Mouse (Mus musculus) heart, adult 11 months (tissue): ENCODE measurements around the gene Adam22.

Experiments used
- DNase-seq: peaks from one replicate; pipeline ENCODE4 v3.0.0; 2022

Adam22 gene

DNA sequence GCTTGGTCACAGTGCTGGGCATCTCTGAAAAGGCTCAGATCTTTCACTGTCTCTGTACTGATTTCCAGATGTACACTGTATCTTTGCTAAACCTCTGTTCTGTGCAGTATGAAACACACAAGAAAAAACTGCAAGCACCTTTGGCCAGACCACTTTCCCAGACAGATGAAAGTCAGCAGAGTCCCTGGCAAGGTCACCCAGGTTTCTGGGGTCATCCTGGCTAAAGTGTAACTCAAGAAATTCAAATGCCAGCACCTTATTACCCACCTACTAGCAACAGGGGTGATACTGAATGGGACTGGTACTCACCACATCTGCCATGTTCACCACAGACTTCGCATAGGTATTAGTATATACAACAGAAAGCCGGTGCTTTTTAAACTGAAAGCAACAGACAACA lies 221.8 kb downstream of the Adam22 start:
- DNase-seq, result peak; percentile 53

DNA sequence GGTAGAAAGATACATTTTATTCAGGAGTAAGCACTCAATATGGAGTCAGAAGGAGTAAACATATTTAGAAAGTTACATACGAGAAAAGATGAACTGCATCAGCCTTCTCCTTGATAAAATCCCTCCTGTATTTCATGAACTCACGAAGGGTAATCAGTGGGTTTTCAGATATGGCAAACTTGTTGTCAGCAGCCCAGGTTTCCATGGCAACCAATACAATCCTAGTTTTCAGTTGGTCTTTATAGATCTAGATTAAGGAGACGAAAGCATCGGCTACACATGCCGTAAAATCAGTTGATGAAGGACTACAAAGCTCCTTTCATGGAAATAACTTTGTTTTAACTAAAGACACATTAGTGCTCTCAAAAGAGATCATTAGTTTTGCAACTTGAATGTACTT lies 222.5 kb downstream of the Adam22 start:
- DNase-seq, result no peak

DNA sequence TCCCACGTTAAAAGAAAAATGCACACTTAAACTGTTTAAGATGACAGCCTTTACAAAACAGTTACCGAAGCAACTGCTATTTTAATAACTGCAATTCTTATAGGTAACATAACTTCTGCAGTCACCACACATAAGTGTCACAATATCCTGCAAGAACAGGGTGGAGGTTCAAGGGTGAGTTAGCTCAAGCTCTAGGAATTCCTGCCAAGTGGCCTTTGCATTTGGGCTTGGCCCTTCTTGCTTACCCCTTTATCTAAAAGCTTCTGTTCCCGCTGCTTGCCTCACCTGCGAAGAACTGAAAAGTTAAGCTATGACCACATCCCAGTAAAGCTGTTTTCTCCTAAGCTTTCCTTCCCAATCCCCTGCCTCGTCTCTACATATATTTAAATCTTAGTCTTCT lies 235.4 kb downstream of the Adam22 start:
- no peak for DNase-seq

DNA sequence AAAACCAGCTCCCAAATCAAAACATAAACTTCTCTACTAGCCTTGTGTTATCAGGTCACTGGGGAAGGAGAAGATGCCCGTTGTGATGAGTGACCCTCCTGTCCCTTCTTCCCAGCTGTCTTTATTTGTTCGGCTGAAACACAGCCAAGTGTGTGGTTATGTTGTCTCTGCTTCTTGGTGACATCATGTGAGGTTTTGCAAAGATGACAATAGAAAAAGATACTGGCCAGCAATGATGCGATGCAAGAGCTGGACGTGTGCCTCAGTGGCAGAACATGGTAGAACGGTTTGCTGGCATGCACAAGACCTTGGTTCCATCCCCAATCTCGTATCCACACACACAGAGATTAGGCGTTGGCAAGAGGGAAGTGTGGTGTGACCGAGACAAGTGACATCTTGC lies 236.0 kb downstream of the Adam22 start:
- peak; percentile 48 for DNase-seq

DNA sequence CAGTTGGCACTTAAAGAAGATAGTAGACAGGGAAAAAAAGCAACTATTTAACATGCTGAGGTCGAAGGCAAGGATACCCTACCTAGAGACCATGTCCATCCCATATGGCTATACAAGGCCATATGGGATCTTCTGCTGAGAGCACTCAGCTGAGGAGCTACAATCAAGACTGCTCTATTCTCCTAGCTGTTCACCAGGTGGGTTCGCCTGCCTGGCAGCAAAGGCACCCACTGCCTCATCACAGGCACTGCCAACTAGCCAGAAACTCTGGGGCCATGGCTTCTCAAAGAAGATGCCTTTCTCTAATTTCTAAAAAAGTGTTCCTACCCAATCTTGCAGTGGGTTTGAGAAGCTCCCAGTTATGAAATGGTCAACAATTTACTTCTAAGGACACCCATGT lies 238.2 kb downstream of the Adam22 start:
- no peak for DNase-seq

DNA sequence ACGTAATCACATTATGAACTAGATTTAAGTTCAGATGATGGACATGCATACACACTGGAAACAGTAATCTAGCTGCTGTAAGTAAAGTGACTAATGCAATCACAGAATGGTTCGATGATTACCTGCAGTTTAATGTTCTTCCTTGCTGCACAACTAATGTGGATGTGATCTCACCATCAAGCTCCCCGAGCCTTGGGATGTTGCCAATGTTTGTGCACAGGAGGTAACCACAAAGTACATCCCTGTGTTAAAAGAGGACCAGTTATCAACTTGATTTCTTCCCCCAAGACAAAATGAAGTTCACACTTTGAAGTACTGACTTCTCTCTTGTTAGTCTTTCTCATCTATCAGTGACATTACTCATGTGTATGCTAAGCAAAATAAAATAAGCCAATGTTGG lies 247.0 kb downstream of the Adam22 start:
- peak; percentile 36 for DNase-seq

DNA sequence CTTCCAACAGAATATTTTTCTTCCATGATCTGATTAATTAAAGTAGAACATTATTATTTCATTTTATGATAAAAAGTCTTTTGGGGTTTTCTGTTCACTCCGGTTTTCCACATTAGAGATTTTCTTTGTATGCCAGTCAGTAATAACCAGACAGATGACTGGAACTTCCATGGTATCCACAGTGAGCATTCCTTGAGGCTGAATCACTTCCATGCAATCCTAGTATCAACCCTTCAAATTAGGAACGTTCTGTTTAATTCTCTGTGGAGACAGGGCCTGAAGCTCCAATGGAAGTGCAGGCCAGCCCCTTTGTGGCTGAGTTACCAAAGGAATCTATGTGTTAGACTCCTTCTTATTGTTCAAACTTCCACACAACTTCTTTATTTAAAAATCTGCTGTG lies 247.9 kb downstream of the Adam22 start:
- DNase-seq, result no peak

DNA sequence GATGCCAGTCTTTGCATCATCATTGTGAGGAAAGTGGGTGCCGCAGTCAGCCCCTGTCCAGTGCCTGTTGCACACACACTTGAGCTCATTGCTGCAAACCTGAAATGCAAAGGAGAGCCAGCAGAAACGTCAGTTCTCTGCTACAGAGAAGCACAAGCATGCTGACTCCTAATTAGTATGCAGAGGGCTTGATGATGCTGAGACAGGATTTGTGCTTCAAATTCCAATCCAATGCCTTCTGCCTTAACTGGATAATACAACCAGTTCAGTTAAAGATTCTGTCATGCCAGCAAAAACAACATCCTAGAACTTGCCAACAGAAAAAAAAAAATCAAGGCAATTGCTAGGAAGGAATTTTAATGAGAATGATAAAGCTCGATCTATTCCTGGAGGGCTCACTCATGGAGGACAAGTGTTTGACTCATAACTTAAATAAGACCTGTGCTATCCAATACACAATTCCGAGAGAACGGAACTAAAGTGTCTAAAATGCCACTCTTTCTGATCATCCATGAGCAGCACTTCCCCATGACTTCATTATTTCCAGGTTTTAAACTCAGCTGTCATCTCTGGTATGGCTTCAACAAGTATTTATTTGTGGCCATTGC lies 251.3 kb downstream of the Adam22 start:
- DNase-seq, result no peak

DNA sequence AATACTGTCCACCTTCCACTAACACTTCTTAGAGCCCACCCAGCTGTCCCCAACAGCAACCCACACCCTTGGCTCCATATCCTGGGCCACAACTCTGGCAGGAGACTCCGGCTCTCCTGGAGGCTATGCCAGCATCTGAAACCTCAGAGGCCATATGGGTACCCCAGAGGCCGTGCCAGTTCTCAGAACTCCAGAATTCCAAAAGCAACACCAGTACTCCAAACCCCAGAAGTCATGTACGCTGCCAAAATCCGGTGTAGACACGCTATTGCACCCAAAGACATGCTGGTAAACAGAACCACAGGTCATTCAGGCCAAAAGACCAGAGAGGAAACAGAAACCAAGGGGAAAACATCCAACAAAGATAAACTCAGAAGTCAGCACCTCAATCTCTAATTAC lies 255.7 kb downstream of the Adam22 start:
- DNase-seq, result no peak

DNA sequence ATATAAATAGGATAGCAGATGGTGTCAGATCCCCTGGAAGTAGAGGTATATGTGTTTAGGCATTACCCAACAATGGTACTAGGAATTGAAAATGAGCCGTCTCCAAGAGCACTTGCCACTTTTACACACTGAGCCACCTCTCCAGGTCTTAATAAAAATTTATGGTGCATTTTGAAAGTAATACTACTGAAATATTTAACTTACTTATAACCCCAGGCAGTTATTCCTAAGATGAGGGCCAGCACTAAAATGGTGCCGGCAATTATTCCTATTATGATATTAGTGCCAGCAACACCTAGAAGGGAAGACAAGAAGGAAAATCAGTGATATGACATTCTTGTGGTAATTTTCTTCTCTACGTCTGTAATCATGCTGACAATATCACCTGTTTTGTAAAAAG lies 256.3 kb downstream of the Adam22 start:
- DNase-seq, result no peak

DNA sequence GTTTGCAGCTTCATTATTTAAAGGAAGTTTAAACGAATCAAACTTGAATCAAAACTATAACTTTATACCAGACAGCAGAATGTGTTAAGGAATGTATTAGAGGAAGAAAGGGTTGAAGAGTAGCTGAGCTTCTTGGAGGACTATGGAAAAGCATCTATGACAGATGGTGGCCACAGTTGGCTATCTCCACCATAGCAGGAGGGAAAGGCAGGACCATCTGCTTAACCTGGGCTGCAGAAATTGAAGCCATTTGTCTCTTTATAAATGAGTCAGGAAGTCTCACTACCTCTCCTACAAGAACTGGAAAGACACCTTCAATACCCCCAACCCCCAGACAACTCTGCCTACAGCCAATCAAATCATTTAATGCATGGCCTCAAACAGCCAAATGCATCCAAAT lies 272.3 kb downstream of the Adam22 start:
- DNase-seq, result no peak

DNA sequence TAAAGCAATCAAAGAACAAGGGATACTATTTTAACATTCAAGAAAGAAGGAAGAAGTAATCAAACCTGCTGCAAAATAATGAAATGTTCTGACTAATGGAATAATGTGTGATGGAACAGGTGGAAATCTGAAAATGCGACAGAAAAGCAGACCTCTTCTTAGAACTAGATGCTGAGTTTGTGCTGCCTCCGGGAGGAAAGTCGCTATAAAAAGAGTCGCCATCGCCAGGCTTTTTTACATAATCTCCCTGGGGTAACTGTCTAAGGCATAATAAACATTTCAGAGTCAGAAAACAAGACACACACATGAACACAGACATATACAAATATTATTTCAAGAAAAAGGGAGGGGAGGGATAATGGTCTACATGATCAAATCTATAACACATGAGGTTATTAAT lies 273.0 kb downstream of the Adam22 start:
- DNase-seq, result peak; percentile 10

DNA sequence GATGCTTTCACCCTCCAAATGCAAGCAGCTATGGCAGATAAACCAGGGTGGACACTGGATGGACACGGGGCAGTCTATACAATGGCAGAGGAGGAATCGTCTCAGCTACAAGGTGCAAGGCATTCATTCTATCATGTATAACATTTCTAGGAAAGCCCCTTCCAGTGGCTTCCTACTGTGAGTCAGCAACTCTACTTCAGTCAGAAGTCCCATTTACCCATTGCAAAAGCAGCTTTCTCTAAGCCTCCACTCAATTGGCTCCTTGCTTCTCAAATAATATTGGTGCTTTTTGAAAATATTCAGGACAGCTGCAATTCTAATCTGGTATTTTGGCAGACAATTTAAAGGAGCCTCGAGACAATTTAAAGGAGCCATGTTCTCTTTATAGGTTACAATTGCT lies 279.8 kb downstream of the Adam22 start:
- no peak for DNase-seq

DNA sequence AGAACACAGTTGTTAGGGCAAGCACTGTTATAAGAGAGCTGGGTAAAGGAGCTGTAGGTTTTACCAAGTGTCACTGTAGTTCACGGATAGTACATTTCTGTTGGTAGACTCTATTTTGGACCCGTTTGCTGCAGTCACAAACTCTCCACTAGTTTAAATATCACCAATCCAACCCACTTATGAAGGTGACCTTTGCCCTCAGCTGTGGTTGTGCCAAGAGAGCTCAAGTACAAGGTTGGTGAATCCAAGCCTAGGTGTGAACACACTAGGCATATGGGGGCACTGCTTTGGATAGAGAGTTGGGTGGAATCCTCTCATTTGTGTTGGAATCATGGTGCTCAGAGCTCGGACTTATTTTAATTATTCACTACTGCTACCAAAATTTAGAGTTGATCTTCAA lies 282.3 kb downstream of the Adam22 start:
- DNase-seq, result no peak

DNA sequence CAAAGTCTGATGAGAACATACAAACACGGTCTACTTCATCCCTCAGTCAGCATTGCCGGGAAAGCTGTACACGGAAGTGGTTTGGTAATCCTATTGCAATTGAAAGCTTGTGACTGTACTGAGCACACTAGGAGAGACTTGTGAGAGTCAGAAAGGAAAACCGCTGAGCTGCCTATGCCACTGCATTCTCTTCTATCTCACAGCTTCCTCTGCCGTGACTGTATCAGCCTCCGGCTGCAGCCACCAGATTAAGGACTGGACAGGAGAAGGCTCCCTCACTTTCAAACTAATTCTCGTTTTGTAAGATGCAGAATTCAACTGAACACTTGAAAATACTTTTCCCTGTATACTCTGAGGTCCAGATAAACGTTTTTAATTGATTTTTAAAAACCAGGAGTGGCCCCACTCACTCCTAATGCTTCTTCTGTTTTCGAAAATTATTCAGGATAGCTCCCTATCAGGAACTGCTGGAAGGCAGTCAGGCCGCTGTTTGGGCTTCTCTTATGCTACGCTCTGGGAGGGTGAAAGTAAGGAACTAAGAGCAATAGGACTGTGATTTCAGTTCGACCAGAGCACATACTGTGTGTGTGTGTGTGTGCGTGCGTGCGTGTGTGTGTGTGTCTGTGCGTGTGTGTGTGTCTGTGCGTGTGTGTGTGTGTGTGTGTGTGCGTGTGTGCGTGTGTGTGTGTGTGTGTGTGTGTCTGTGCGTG lies 285.0 kb downstream of the Adam22 start:
- DNase-seq, result peak; percentile 55

DNA sequence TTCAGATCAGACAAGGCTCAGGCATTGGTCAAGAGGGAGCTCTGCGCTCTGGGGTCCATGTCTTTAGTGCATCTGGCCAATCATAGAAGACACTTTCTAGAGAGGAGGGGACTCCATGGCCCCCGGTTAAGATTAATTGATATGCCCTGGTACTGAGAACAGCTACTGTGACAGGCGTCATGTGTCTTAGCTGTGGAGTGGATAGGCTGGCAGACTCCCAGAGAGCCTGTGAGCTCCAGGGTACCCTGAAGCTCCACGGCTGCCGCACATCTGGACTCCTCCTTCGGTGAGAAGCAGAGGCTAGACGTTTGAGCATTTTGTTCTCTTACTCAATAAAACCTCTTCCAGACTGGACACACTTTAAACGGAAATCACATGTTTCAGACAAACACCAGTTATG lies 290.5 kb downstream of the Adam22 start:
- peak; percentile 57 for DNase-seq

DNA sequence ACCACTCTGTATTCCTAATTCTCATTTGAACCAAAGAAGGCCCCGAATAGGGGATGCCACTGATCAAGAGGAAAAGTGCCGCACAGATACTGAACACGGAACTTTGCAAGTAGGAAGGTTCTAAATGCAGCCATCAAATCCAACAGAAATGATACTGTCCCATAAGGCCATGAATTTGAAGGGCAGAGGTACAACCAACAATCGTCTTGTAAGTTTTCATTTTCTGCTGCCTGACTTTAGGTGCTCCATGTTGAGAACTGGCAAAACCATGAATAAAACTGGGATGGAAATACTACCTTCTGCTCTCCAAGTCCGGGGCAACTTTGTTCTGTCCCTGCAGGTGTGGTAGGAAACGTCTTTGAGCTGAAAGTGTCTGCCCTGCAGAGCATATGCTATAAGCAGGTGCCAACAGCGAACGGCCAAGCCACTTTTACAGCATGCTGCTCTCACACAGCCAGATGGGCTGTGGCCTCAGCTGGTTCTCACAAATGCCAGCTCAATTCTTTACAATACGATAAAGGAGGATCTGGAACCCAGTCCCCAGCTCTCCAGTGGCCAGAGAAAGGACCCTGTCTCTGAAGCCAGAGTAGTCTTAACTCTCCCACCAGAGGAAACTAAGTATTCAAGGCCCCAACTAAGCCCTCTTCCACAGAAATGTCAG lies 293.9 kb downstream of the Adam22 start:
- DNase-seq, result peak; percentile 72

DNA sequence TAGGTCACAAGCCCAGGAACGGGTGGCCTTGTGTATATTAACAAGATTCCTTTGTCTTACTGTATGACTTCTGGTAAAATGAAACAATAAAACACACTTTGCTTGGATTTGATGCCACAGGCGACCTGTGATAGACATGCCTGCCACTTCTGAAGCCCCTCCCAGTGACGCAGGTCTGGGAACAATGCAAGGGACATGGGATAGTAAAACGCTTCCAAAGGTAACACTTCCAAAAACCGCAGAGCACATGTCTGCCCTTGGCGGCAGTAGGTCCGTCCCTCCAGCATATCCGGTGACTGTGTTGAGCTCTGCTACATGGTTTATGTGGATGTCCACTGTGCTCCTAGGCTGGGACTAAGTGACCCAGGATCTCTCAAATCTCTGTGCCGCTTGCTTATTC lies 294.6 kb downstream of the Adam22 start:
- DNase-seq, result peak; percentile 75

DNA sequence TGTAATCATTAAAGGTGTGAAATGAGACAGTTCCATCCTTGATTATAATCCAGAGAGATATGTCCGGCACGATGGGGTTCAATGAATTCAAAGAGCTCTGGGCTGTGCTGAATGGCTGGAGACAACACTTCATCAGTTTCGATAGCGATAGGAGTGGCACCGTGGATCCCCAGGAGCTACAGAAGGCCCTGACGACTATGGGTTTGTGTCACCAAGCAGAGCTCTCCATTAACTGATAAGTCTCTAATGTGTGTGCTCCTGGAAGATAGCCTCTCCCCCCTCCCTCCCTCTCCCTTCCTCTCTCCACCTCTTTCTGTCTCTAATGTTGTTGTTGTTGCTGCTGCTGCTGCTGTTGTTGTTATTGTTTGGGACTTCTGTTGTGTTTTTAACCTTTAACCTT lies 304.8 kb downstream of the Adam22 start:
- DNase-seq, result no peak

DNA sequence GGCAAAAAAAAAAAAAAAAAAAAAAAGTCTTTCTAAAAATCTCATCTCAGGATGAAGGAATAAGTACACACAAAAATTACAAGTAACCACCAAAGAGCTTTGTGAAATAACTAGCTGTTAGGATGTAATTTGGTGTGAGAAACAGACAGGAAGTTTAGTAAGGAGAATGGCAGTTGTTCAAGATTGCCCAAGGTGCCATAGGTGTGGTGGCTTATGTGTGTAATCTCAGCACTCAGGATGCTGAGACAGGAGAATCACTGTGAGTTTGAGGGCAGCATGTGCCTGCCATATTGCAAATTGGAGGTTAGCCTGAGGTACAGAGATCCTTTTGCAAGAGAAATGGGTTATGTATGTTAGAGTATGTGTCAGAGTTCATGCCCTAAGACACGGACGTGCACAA lies 305.5 kb downstream of the Adam22 start:
- DNase-seq, result no peak

DNA sequence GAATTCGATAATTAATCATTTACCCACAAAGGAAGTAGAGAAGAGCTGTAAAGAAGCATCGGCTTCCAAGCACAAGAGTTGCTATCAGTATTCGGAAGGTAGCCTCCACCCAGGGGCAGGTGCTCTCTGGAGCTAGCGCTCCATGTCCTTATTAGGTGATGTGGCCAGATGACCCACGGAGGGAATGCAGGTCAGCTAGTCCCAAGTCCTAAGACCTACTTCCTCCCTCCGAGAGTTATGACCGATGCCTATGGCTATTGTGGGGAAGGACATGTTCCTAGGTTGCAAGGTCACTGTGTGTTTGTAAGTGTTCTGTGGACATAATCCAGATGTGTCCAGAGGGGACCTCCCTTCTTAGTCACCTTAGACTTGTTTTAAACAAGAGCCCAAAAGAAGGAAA lies 309.9 kb downstream of the Adam22 start:
- peak; percentile 92 for DNase-seq

DNA sequence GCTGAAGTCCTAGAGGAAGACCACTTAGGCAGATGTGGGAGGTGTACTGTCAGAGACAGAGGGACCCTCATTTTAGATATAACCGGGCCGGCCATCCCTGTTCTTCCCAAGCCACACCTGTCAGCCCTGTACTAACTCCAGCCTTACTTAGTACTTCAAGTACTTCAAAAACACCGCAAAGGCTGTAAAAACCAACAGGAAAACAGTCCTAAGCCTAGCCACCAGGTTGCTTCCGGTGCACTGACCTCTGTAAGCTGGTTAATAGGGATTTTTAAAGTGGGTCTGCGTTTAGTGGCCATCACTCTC lies 311.0 kb downstream of the Adam22 start:
- DNase-seq, result no peak

DNA sequence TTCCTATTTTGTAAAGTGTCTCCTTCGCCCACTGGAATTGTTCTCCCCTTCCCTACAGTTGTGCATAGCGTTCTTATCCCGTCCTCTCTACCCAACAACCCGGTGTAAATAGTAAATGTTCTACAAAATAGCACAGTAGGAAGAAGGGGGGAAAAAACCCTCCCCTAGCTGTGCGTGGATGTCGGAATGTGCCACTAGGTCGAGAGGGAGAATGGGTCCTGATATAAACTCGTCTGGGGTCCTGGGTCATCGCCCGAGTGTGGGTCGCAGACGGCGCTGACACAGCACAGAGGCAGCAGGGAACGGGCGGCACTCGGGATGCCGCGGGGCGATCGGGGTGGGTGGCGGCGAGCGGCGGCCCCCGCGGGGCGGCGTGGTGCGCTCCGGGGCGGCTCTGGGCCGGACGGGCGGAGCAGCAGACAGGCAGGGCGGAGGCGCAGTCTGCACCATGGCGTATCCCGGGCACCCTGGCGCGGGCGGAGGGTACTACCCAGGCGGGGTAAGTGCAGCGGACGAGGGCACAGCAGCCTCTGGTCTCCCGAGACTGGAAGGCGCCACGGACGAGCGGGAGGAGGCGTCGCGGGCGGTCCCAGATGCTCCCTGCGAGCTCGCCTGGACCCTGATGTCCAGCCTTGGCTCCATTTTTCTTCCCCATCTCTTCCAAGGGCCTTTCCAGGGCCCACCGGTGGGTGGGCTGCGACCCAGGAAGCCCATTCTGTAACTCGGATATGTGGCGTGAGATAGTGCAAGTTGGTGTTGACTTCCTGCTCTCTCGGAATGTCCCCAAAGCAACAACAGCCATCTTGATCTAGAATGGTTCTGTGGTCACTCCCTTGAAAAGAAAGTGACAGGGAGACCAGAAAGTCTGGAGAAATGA lies 311.6 kb downstream of the Adam22 start:
- peak; percentile 99 for DNase-seq

DNA sequence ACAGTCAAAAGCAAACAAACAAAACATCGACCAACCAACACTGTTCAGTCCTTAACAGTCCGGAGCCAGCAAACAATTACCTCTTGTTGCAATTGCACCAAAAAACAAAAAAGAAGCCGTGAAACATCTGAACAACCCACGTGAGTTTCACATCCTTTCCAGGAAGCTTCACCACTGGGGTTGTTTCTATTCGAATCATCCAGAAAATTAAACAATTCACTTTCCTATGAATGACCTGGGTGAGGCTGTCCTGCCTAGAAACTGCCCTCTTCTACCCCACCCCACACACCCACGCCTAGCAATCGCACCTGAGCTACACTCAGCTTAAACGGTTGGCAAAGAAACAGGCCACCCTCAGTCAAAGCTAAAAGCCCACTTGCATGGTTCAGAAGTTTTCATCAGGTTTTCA lies 312.2 kb downstream of the Adam22 start:
- peak; percentile 93 for DNase-seq
